Mouse (Mus musculus) limb, embryonic 15.5 days (tissue): ENCODE results near the gene Wfdc1. TPM values are rescaled to one million over a fixed set of nuclear protein-coding genes. Genes with fewer than 3 reads are reported as not detected.

ENCODE experiments used
- ATAC-seq: fragments of 200-750 bp; cut with Nextera tagmentation; 2 replicates; pipeline ENCODE4 v1.8.0; 2017; ENCODE audit warnings: low read depth, moderate TSS enrichment; ENCODE audit not compliant: insufficient number of reproducible peaks, low FRiP score, low TSS enrichment
- H3K27ac ChIP-seq: fragments of 300-500 bp; sonication (generic); 2 replicates; pipeline ENCODE4 v1.5.1; 2015; ENCODE audit warnings: moderate library complexity, mild to moderate bottlenecking, inconsistent platforms
- H3K27me3 ChIP-seq: fragments of 300-500 bp; sonication (generic); 2 replicates; pipeline ENCODE4 v1.6.1; 2015; ENCODE audit warnings: inconsistent platforms
- H3K36me3 ChIP-seq: fragments of 300-500 bp; sonication (generic); 2 replicates; pipeline ENCODE4 v1.6.1; 2015; ENCODE audit warnings: inconsistent platforms
- H3K4me1 ChIP-seq: fragments of 300-500 bp; sonication (generic); 2 replicates; pipeline ENCODE4 v1.6.1; 2015; ENCODE audit warnings: inconsistent platforms
- H3K4me2 ChIP-seq: fragments of 300-500 bp; sonication (generic); 2 replicates; pipeline ENCODE4 v1.6.1; 2015; ENCODE audit warnings: mild to moderate bottlenecking, inconsistent platforms
- H3K4me3 ChIP-seq: fragments of 300-500 bp; sonication (generic); 2 replicates; pipeline ENCODE4 v1.5.1; 2015; ENCODE audit warnings: mild to moderate bottlenecking, inconsistent platforms
- H3K9ac ChIP-seq: fragments of 300-500 bp; sonication (generic); 2 replicates; pipeline ENCODE4 v1.6.1; 2015; ENCODE audit warnings: inconsistent platforms
- H3K9me3 ChIP-seq: fragments of 300-500 bp; sonication (generic); 2 replicates; pipeline ENCODE4 v1.6.1; 2016; ENCODE audit warnings: inconsistent platforms
- WGBS: fragments of 180-500 bp; shearing (Covaris S2); methylation state at CpG from one replicate; pipeline ENCODE4 v1.1.7; 2015; 5-methylcytosine and 5-hydroxymethylcytosine counted together
- polyA plus RNA-seq: library from polyadenylated mRNA; unstranded; fragments of >200 nt; fragmentation: Nextera tagmentation; extraction: Ambion mirVana; gene quantifications from 2 replicates; pipeline ENCODE4 v1.2.1, GENCODE M21; 2015

Gene Wfdc1
- polyA plus RNA-seq, 1 experiment from 2014 or later: 1.5 TPM

DNA sequence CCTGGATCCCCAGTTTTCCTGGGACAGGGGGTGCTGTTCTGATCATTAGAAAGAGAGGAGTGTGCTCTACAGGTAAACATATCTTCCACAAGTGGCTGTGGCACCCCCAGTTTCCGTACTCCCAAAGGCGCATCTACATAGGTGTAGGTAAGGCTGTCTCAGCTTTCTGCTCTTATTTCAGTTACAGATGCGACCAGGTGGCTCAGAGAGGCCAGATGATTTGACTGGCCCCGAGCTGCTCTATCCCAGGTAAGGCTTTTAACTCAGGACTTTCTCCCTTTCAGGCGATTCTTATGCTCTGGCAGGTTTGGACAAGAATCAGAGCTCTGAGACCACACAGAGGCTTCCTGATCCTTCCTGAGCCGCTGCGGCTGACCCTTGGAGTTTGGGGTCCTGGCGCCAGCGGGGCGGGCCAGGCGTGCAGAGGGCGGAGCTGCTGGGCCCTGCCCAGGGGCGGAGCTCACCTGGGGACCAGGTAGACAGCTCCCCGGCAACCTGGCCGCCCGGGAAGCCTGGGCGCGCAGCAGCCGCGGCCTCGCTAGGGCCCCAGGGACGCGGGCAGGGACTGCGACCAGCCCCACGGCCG lies 33.5 kb downstream of the Wfdc1 start, which contains the start of gene Atp2c2:
Atp2c2 (plus strand) TSS at position 461 of the 586 bp plus-strand sequence.
- Histone ChIP-seq H3K4me3 (peak within 1 kb of the TSS; percentile 31), H3K9ac (no peak within 1 kb of the TSS), H3K36me3 (no peaks in the 10 kb centered on the region), H3K4me1 (peaks cover 12% of the 10 kb centered on the region), H3K27ac (no peak within 1 kb of the TSS), H3K9me3 (no peaks in the 10 kb centered on the region), H3K27me3 (peaks cover 54% of the 10 kb centered on the region), H3K4me2 (peak within 1 kb of the TSS; percentile 39)
- ATAC-seq: no peak
- WGBS: 4% methylated on average over 26 of the region's 26 CpGs

DNA sequence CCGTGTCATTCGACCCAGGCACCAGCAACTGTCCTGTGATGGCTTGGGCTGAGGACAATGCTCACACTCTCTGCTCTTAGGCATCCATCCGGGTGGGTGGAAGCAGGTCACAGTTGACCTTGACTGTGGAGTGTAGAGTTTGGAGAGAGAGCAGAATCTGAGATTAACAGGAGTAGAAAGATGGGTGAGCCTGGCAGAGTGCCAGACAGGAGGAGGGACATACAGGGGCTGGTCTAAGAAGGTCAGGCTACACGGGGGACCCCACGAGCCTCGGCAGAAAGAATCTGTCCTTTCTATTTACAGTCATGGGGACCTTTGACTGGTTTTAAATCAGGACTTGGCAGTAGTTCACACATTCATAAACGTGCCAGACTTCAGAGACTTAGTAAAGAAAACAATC lies 36.8 kb downstream of the Wfdc1 start:
- 58% methylated on average over 7 of the region's 7 CpGs for WGBS

DNA sequence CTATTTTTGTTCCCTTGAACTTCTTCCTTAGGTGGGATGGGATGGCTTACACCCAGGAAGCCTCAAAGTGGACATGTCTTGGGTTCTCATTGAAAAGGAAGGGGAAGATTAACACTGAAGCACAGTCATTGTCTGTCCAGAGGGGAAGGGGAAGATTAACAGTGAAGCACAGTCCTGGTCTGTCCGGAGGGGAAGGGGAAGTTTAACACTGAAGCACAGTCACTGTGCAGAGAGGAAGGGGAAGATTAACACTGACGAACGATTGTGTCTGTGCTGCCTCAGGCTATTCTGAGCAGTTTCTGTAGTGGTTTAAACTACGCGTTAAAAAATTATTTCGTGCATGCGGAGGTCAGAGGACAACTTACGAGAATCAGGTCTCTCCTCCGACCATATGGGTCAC lies 41.0 kb downstream of the Wfdc1 start:
- WGBS: 74% methylated on average over 9 of the region's 9 CpGs
- Histone ChIP-seq H3K9me3 (no peaks in the 10 kb centered on the region), H3K4me3 (no peak overlapping the region), H3K4me2 (no peak overlapping the region), H3K36me3 (no peaks in the 10 kb centered on the region), H3K4me1 (peaks cover 11% of the 10 kb centered on the region), H3K27me3 (0 out of 2 replicates have a peak, but pooled peaks cover 9% of the 10 kb centered on the region), H3K27ac (no peak overlapping the region), H3K9ac (no peak overlapping the region)
- ATAC-seq: no peak

More for the DNA sequence above, 36.8 kb downstream of the Wfdc1 start:
- H3K36me3 ChIP-seq: no peaks in the 10 kb centered on the region
- no peak overlapping the region for H3K4me2 ChIP-seq
- H3K27ac ChIP-seq: no peak overlapping the region
- no peaks in the 10 kb centered on the region for H3K9me3 ChIP-seq
- H3K4me3 ChIP-seq: no peak overlapping the region
- H3K27me3 ChIP-seq: peaks cover 49% of the 10 kb centered on the region
- peaks cover 12% of the 10 kb centered on the region for H3K4me1 ChIP-seq
- no peak for ATAC-seq
- H3K9ac ChIP-seq: no peak overlapping the region

DNA sequence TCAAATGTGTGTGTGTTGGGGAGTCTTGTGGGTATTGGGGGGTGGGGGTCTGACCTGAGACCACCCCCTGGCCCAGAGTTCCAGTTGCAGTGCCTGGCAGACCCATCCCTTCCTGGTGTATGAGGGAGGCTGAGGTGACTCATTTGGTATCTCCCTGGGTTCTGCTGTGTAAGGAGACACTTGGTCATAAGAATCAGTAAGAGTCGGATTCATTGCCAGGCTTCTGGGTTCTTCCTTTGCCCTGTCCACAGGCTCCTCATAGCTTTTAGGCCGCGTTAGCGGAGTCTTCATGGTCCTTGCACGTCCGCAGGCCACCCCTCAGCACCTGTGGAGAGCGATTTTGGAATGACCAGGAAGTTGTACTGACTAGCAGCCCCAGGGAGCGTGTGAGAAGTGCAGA lies 42.3 kb downstream of the Wfdc1 start:
- WGBS: 86% methylated on average over 8 of the region's 8 CpGs
- Histone ChIP-seq H3K27ac (no peak overlapping the region; the same call in 1 of the 2 replicates), H3K4me3 (no peak overlapping the region), H3K4me1 (peaks cover 11% of the 10 kb centered on the region), H3K4me2 (no peak overlapping the region), H3K36me3 (no peaks in the 10 kb centered on the region), H3K9ac (no peak overlapping the region), H3K9me3 (no peaks in the 10 kb centered on the region), H3K27me3 (no peaks in the 10 kb centered on the region)
- no peak for ATAC-seq

DNA sequence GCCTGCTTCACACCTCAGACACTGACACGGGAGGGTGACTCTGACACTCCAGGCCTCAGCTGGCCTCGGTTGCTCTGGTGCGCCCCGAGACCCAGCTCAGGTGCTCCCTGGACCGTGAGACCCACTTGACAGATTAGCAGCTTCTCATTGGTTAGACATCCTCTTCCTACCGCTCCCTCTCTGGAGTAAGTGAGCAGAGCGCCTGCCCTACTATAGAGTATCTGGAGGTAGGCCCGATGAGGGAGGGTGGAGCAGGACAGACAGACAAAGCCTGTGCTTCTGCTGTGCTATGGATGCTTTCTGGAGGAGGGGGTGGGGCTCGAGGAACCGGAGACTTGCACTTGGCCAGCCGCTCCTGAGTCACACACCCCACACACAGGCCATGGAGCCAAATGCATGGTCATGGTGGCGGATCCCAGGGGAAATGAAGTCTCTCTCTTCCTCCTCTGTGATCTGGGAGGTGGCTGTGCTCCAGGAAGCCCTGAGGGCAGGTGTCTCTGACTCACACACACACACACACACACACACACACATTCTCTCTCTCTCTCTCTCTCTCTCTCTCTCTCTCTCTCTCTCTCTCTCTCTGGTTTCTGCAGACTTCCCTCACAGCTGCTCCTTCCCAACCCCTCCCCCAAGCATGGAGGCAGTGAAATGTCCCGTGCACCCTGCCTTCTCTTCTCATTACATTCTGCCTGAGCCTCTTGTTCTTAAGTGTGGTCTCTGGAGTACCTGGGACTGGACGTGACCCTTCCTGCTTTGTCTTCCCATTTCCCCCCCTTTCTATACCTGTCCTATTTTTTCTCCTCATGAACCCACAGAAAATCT lies 42.9 kb downstream of the Wfdc1 start:
- Histone ChIP-seq H3K36me3 (no peaks in the 10 kb centered on the region), H3K4me1 (peaks cover 11% of the 10 kb centered on the region), H3K27ac (peak overlapping the region; percentile 43), H3K4me2 (no peak overlapping the region), H3K9ac (no peak overlapping the region), H3K9me3 (no peaks in the 10 kb centered on the region), H3K4me3 (no peak overlapping the region), H3K27me3 (no peaks in the 10 kb centered on the region)
- ATAC-seq: peak; percentile 40
- WGBS: 54% methylated on average over 14 of the region's 14 CpGs

DNA sequence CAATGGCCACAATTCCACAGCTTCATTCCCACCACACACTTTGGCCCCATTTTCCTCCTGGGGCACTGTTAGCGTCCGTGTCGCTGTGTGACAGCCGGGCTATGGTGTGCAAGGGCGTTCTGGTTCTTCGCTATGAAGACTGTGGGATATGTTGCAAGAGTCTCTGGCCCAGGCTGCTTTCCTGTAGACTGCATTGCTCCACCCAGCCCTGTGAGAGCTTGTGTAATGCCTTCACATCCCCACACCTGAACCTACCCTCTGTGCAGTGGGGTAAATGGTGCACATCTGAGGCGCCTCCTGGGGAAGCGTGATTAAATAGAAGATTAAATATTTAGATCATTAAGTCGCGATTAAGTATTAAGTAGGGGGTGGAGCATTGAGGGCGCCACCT lies 43.5 kb downstream of the Wfdc1 start:
- Histone ChIP-seq H3K4me3 (no peak overlapping the region), H3K36me3 (no peaks in the 10 kb centered on the region), H3K9ac (no peak overlapping the region), H3K9me3 (no peaks in the 10 kb centered on the region), H3K4me1 (peaks cover 11% of the 10 kb centered on the region), H3K4me2 (no peak overlapping the region), H3K27me3 (no peaks in the 10 kb centered on the region), H3K27ac (peak overlapping the region; percentile 43; the same call in 1 of the 2 replicates)
- ATAC-seq: 0 out of 2 replicates have a peak, but pooled peaks have one; percentile 56
- 64% methylated on average over 11 of the region's 11 CpGs for WGBS

DNA sequence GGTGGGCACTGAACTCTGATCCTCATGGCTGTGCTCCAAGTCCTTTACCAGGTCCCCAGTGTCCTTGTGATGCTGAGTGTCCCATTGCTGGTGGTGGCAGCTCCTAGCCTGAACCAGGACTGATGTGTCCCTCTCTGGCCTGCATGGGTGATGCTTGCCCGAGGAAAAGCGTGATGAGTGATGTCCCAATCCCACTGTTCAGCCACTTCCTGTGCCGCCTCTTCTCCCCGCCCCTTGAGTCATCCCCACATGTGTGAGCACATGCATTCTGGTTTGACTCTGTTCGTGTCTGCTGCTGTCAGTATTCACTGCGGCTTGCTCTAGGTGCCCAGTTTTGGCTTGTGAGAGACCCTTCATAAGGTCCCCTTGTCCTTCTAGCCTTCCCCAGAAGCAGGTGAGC lies 46.1 kb downstream of the Wfdc1 start:
- Histone ChIP-seq H3K4me2 (no peak overlapping the region), H3K27ac (no peak overlapping the region), H3K36me3 (no peaks in the 10 kb centered on the region), H3K4me1 (peaks cover 14% of the 10 kb centered on the region), H3K9ac (no peak overlapping the region), H3K4me3 (no peak overlapping the region), H3K27me3 (no peaks in the 10 kb centered on the region), H3K9me3 (no peaks in the 10 kb centered on the region)
- WGBS: 56% methylated on average over 6 of the region's 6 CpGs
- ATAC-seq: no peak

DNA sequence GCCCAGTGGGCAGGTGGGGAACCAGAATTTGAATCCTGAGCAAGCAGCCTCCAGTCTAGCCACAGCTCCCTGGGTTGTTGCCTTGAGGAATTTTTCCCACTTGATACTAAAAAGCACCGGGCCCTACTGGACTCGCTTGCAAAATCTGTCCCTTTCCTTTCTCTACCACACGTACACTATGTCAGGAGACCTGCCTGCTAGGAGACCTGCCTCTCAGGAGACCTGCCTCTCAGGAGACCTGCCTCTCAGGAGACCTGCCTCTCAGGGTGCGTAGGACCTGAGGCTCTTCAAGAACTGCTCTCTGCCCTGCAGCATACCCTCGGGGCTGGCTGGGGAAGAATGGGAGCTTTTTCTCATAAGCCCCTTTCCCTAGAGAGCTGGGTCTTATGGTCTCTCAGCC lies 47.3 kb downstream of the Wfdc1 start:
- Histone ChIP-seq H3K36me3 (no peaks in the 10 kb centered on the region), H3K27me3 (no peaks in the 10 kb centered on the region), H3K27ac (no peak overlapping the region), H3K4me2 (no peak overlapping the region), H3K4me3 (no peak overlapping the region), H3K4me1 (peaks cover 14% of the 10 kb centered on the region), H3K9ac (no peak overlapping the region), H3K9me3 (no peaks in the 10 kb centered on the region)
- WGBS: 72% methylated on average over 5 of the region's 5 CpGs
- ATAC-seq: no peak

DNA sequence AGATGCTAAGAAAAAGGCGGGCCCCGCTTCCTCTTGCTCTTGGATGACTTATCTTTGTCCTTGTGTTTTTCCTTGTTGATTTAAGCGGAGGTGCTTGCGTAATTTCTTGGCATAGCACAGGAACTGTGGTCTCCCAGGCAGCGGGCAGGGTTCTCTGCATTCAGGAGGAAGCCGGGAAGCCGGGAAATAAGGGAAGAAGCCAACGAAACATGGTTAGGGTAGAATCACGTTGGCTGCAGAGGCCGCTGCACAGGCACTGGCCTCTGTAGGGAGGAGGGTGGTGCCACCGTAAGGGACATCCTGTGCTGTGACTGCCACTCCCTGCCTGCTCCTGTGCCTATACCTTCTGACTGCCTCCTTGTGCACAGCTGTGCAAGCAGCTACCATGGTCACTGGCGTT lies 49.1 kb downstream of the Wfdc1 start:
- H3K9me3 ChIP-seq: no peaks in the 10 kb centered on the region
- WGBS: 67% methylated on average over 12 of the region's 12 CpGs
- H3K4me2 ChIP-seq: no peak overlapping the region
- no peak overlapping the region for H3K9ac ChIP-seq
- H3K27me3 ChIP-seq: no peaks in the 10 kb centered on the region
- peaks cover 2% of the 10 kb centered on the region; the same call in 1 of the 2 replicates for H3K4me1 ChIP-seq
- no peak for ATAC-seq
- 0 out of 2 replicates have a peak overlapping the region, but pooled peaks have one; percentile 7 for H3K27ac ChIP-seq
- no peak overlapping the region for H3K4me3 ChIP-seq
- no peaks in the 10 kb centered on the region for H3K36me3 ChIP-seq

DNA sequence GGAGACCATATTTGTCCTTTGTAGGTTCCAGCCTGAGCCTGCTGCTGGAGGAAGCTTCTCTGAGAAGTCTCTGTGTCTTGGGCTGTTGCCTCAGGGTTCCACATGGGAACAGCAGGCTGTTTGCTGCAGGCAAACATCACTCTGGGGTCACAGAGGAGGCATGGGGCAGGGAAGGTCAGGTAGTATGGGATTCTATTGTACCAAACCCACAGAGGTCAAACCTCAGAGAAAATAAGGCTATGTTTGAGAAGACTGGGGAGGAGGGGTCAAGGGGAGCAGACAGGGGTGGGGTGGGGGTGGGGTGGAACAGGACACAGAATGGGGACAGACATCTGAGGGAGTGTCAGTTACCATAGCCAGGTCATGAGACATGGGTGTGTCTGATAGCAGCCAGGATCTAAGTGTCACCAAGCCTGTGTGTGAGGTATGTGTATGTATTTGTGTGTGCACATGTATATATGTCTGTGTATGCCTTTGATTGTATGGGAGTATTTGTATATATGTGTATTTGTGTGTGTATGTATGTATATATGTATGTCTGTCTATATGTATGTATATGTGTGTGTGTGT lies 50.6 kb downstream of the Wfdc1 start:
- no peaks in the 10 kb centered on the region for H3K27me3 ChIP-seq
- H3K9me3 ChIP-seq: no peaks in the 10 kb centered on the region
- H3K4me3 ChIP-seq: no peak overlapping the region
- H3K36me3 ChIP-seq: no peaks in the 10 kb centered on the region
- peaks cover 2% of the 10 kb centered on the region; the same call in 1 of the 2 replicates for H3K4me1 ChIP-seq
- H3K9ac ChIP-seq: no peak overlapping the region
- no peak overlapping the region for H3K4me2 ChIP-seq
- no peak for ATAC-seq
- H3K27ac ChIP-seq: no peak overlapping the region

DNA sequence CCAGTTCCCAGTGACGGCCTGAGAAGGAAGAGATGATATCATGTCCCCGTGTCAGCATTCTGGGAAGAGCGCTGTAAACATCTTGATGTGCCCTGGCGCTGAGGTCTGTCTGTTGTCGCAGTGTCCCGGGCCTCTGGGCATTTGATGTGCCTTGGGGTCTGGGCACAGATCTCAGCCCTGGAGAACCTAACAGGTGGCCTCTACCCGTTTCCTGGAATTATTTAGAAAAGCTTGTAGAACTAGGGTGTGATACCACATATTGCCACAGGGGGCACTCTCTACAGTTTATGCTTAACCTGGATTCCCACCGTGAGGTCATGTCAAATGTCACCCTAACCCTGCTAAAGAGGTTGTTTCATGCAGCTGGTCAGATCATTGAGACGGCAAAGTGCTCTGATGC lies 51.6 kb downstream of the Wfdc1 start:
- no peak overlapping the region for H3K4me3 ChIP-seq
- 64% methylated on average over 9 of the region's 9 CpGs for WGBS
- no peak overlapping the region for H3K4me2 ChIP-seq
- H3K9ac ChIP-seq: no peak overlapping the region
- H3K4me1 ChIP-seq: peaks cover 2% of the 10 kb centered on the region; the same call in 1 of the 2 replicates
- H3K36me3 ChIP-seq: no peaks in the 10 kb centered on the region
- no peaks in the 10 kb centered on the region for H3K27me3 ChIP-seq
- no peak for ATAC-seq
- no peak overlapping the region for H3K27ac ChIP-seq
- no peaks in the 10 kb centered on the region for H3K9me3 ChIP-seq

DNA sequence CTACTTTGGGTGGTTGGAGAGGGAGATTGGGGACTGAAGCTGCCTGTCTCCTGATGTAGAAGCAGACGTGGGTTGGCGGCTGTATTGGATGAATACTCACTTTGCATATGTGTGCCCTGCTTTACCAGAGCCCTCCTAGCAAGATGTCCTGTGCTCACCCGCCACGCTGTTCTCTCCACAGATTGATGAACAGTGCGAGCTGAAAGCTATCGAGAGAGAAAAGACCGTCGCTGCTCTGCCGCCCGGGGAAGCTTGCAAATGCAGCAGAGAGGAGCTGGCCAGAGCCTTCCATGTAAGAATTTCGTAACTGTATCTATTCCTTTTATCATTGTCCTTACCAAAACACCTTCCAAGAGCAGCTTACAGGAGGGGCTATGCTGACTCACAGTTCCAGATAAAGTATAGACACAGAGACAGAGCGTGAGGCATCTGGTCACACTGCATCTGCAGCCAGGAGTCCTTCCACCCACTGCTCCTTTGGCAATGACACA lies 52.9 kb downstream of the Wfdc1 start:
- H3K27ac ChIP-seq: no peak overlapping the region
- 72% methylated on average over 12 of the region's 12 CpGs for WGBS
- no peaks in the 10 kb centered on the region for H3K9me3 ChIP-seq
- H3K4me2 ChIP-seq: no peak overlapping the region
- ATAC-seq: no peak
- H3K4me1 ChIP-seq: peaks cover 2% of the 10 kb centered on the region; the same call in 1 of the 2 replicates
- no peak overlapping the region for H3K9ac ChIP-seq
- H3K4me3 ChIP-seq: no peak overlapping the region
- no peaks in the 10 kb centered on the region for H3K27me3 ChIP-seq
- no peaks in the 10 kb centered on the region for H3K36me3 ChIP-seq
